Mouse (Mus musculus) liver, embryonic 14.5 days (tissue): ENCODE results near the gene Cd70. TPM values are rescaled to one million over a fixed set of nuclear protein-coding genes. Genes with fewer than 3 reads are reported as not detected.

Source experiments
- ATAC-seq: fragments of 200-750 bp; cut with Nextera tagmentation; 2 replicates; pipeline ENCODE4 v1.8.0; 2017; ENCODE audit warnings: moderate number of reproducible peaks, mild to moderate bottlenecking, moderate library complexity; ENCODE audit not compliant: insufficient read depth
- DNase-seq, 3 experiments: peaks; one replicate each; pipeline ENCODE4 v3.0.0-alpha.2; 2012 to 2013; ENCODE audit warnings: low read depth in 3 of 3, low spot score in 3 of 3
- H3K27ac ChIP-seq: fragments of 300-500 bp; sonication (generic); 2 replicates; pipeline ENCODE4 v1.5.1; 2014; ENCODE audit warnings: moderate library complexity, mild to moderate bottlenecking, control low read depth, inconsistent platforms
- H3K27me3 ChIP-seq: fragments of 300-500 bp; sonication (generic); 2 replicates; pipeline ENCODE4 v1.6.1; 2014; ENCODE audit warnings: mild to moderate bottlenecking, low read length, moderate library complexity; ENCODE audit not compliant: control insufficient read depth, insufficient read depth
- H3K36me3 ChIP-seq: fragments of 300-500 bp; sonication (generic); replicated peaks from 2 replicates; pipeline ENCODE4 v1.6.1; 2014; ENCODE audit warnings: low read depth; ENCODE audit not compliant: control insufficient read depth, insufficient read depth
- H3K4me1 ChIP-seq, 2 experiments: fragments of 200-500 bp in 1 of 2; fragments of 300-500 bp in 1 of 2; sonication (generic) in 1 of 2; replicated peaks; 2 replicates each; pipeline ENCODE4 v1.6.1; 2012 to 2014; ENCODE audit warnings: antibody characterized with exemption in 1 of 2, inconsistent platforms in 1 of 2, low read length in 1 of 2; ENCODE audit not compliant: control insufficient read depth in 2 of 2, insufficient read depth in 2 of 2
- H3K4me2 ChIP-seq: fragments of 300-500 bp; sonication (generic); 2 replicates; pipeline ENCODE4 v1.6.1; 2014; ENCODE audit warnings: low read depth, mild to moderate bottlenecking, control low read depth, moderate library complexity
- H3K4me3 ChIP-seq, 2 experiments: fragments of 200-500 bp in 1 of 2; fragments of 300-500 bp in 1 of 2; sonication (generic) in 1 of 2; 2 replicates each; pipeline ENCODE4 v1.5.1; 2012 to 2014; ENCODE audit warnings: low read depth in 2 of 2, low read length in 2 of 2, mild to moderate bottlenecking in 2 of 2, control low read depth in 1 of 2, inconsistent platforms in 1 of 2, moderate library complexity in 1 of 2; ENCODE audit not compliant: insufficient read depth in 1 of 2
- H3K9ac ChIP-seq: fragments of 300-500 bp; sonication (generic); replicated peaks from 2 replicates; pipeline ENCODE4 v1.6.1; 2014; ENCODE audit warnings: mild to moderate bottlenecking, control low read depth, moderate library complexity
- H3K9me3 ChIP-seq: fragments of 300-500 bp; sonication (generic); 2 replicates; pipeline ENCODE4 v1.6.1; 2016; ENCODE audit warnings: low read length, mixed read lengths; ENCODE audit not compliant: control insufficient read depth
- CTCF ChIP-seq: IDR thresholded peaks from 2 replicates; pipeline ENCODE4 v1.5.1; 2016; ENCODE audit warnings: antibody characterized with exemption, low read depth, control low read depth
- EP300 ChIP-seq: IDR thresholded peaks from 2 replicates; pipeline ENCODE4 v1.6.1; 2016; ENCODE audit warnings: antibody characterized with exemption, low read depth
- WGBS: fragments of 180-500 bp; shearing (Covaris S2); extraction: QIAGEN DNeasy Blood & Tissue Kit; methylation state at CpG from one replicate; pipeline ENCODE4 v1.1.7; 2014; ENCODE audit not compliant: insufficient replicate concordance; 5-methylcytosine and 5-hydroxymethylcytosine counted together
- polyA plus RNA-seq, 2 experiments: library from polyadenylated mRNA; depleted of rRNA in 1 of 2; stranded (reverse) in 1 of 2; unstranded in 1 of 2; fragments of >200 nt; fragmentation: Nextera tagmentation in 1 of 2; extraction: Ambion mirVana in 1 of 2; gene quantifications; 2 replicates each; pipeline versions ENCODE4 v1.2.1 to v1.2.3; 2012 to 2014

Cd70 gene
- not detected in 2 replicates for polyA plus RNA-seq (2012; rRNA removed)
- not detected in 2 replicates for polyA plus RNA-seq (2014; fragmentation: Nextera tagmentation; extraction: Ambion mirVana)

DNA sequence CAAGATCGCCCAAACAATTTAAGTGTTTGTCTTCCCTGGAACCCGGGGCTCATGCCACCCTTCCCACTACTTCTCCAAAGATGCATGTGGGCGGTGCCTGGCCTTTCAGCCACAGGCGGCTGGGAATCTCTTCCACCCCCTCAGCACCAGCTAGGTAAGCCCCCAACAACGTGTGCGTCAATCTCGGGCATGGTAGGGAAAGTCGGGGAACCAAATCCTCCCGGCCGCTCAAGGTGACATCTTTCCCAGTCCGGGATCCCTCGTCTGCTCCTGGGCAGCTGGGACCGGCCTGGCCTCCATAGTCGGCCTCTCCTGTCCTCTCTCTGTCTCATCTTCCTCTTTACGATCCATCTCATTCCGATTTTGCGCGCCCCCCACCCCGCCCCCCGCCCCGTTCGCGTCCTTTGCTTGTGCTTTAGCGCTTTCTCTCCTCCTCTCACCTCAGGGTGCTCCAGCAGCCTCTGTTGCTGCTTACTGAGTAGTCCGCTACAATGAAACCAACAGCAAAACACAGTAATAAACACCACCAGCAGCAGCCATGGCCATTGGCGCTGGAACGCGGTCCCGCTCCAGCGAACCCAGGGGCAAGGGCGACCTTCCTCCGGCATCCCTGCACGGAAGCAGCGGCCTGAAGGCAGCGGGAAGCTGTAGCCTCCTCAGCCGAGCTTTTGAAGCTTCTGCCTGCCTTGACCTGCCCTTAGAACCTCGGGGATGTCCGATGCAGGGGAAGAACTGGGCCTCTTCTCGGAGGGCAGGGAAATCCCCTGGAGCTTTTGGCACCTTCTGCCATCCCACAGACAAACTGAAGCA lies at the start of gene Cd70:
Gene Cd70, minus strand, starts transcription at position 784 of the 810 bp plus-strand sequence.
- no peak within 1 kb of the TSS for H3K9ac ChIP-seq
- WGBS: 7% methylated on average over 39 of the region's 39 CpGs

GRCm38 (mm10) chr17:57198252-57198651 lies 48.7 kb upstream of the Cd70 start:
- H3K27me3 ChIP-seq: no peaks in the 10 kb centered on the region
- H3K4me1 ChIP-seq: 0 out of 4 replicates have a peak, but pooled peaks cover 0 to 2% of the 10 kb centered on the region in 2 experiments
- H3K36me3 ChIP-seq: no peaks in the 10 kb centered on the region
- no peaks in the 10 kb centered on the region for H3K9me3 ChIP-seq
- whole genome bisulfite sequencing: 19% methylated on average over 3 of the region's 3 CpGs
- no peak overlapping the region for H3K9ac ChIP-seq
- H3K27ac ChIP-seq: no peak overlapping the region
- ATAC-seq (no peak), DNase-seq (no peak)
- TF ChIP-seq CTCF (no peak), EP300 (no peak)
- H3K4me3 ChIP-seq: no peak overlapping the region
- H3K4me2 ChIP-seq: no peak overlapping the region

More for the DNA sequence above, at the start of gene Cd70:
- H3K4me1 ChIP-seq: no peaks in the 10 kb centered on the region
- TF ChIP-seq EP300: no peak
- no peak for TF ChIP-seq CTCF
- H3K27ac ChIP-seq: no peak within 1 kb of the TSS
- peaks cover 34% of the 10 kb centered on the region for H3K27me3 ChIP-seq
- ATAC-seq: no peak
- H3K4me2 ChIP-seq: no peak within 1 kb of the TSS
- DNase-seq: no peak
- H3K4me3 ChIP-seq: no peak within 1 kb of the TSS
- H3K36me3 ChIP-seq: no peaks in the 10 kb centered on the region
- no peaks in the 10 kb centered on the region for H3K9me3 ChIP-seq

GRCm38 (mm10) chr17:57195326-57196010 lies 45.9 kb upstream of the Cd70 start:
- Histone ChIP-seq H3K27me3 (no peaks in the 10 kb centered on the region), H3K9ac (no peak overlapping the region), H3K9me3 (no peaks in the 10 kb centered on the region), H3K4me3 (no peak overlapping the region), H3K27ac (no peak overlapping the region), H3K36me3 (no peaks in the 10 kb centered on the region), H3K4me2 (no peak overlapping the region), H3K4me1 (0 out of 4 replicates have a peak, but pooled peaks cover 0 to 2% of the 10 kb centered on the region in 2 experiments)
- no peak for DNase-seq
- ATAC-seq: no peak
- WGBS: 56% methylated on average over 8 of the region's 8 CpGs
- TF ChIP-seq CTCF: no peak
- no peak for TF ChIP-seq EP300

GRCm38 (mm10) chr17:57194771-57195170 lies 45.2 kb upstream of the Cd70 start:
- Histone ChIP-seq H3K4me3 (no peak overlapping the region), H3K27me3 (no peaks in the 10 kb centered on the region), H3K4me1 (0 out of 4 replicates have a peak, but pooled peaks cover 0 to 2% of the 10 kb centered on the region in 2 experiments), H3K36me3 (no peaks in the 10 kb centered on the region), H3K4me2 (no peak overlapping the region), H3K27ac (no peak overlapping the region), H3K9me3 (no peaks in the 10 kb centered on the region), H3K9ac (no peak overlapping the region)
- no peak for TF ChIP-seq CTCF
- TF ChIP-seq EP300: no peak
- DNase-seq (no peak), ATAC-seq (no peak)
- WGBS: 44% methylated on average over 3 of the region's 3 CpGs

DNA sequence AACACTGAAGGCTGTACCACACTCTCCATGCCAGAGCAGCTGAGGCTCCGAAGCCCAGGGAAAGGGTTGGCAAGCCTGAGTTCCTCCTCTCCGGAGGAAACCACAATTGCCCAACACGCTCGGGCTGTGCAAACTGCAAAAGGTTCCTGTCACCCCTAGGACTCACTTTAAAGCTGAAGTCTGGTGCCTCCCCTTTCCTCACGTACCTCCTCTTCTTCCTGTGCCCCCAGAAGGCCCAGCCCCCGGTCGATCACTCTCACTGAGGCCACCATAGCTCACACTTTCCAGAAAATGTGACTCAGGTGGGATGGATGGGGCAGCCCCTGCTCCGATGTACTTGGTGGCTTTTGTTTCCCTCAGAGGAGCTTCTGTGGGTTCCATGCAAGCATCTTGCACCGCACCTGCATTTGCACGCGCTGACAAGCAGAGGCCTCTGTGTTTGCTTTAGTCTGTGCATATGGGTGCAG lies 44.5 kb upstream of the Cd70 start, which contains the start of gene Tnfsf14:
Gene Tnfsf14, minus strand, starts transcription at position 137 of the 467 bp plus-strand sequence.
- Histone ChIP-seq H3K27ac (no peak within 1 kb of the TSS), H3K9ac (no peak within 1 kb of the TSS), H3K27me3 (no peaks in the 10 kb centered on the region), H3K4me1 (0 out of 4 replicates have a peak, but pooled peaks cover 0 to 2% of the 10 kb centered on the region in 2 experiments), H3K36me3 (no peaks in the 10 kb centered on the region), H3K9me3 (no peaks in the 10 kb centered on the region), H3K4me3 (peak within 1 kb of the TSS in 1 of 2 experiments; percentile 25; a peak in 2 of 4 replicates), H3K4me2 (no peak within 1 kb of the TSS)
- 15% methylated on average over 11 of the region's 11 CpGs for WGBS
- TF ChIP-seq EP300 (no peak), CTCF (no peak)
- DNase-seq: peak in 2 of 3 experiments; percentile 17 to 22
- no peak for ATAC-seq
